Mouse (Mus musculus) cerebellum, adult 11 months (tissue): ENCODE results near the gene Lipt2.

Experiments used
- DNase-seq: peaks from one replicate; pipeline ENCODE4 v3.0.0; 2022

The Lipt2 gene

DNA sequence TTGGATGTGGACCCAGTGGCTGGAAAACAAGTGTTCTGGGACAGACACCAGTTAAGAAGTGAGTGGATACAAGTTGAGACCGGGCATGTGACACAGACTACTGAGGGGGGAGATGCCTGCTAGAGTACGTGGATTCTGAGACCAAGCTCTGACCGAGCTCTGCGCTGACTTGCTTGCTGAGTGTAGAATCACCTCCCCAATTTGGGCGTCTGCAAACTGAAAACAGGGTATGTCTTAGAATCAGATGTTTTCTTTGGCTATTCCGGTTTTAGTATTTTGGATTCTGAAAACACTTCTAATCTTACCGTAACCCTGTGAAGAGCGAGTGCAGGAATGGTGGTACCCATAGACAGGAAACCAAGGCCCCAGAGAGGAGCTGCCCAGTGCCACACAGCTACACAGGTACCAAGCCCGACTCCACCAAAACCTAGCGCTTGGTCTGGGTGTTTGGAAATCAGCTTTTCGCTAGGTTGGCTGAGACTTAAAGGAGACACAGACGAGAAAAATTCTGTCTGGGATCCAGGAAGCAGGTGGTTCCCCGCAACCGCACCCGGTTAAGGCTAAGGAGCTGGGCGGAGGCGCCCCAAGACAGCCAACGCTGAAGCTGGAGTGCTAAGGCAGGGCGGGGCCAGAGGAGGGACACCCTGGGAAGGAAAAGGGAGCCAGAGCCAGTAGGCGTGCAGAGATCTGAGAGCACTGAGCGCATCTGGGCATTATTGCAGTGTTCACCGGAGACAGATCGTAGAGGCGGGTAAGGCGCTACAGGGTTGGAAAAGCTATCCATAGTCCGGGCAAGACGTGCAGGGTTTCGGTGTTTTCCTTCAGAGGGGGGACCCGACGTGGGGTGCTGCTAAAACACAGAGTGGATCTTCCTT lies 19.2 kb downstream of the Lipt2 start:
- no peak for DNase-seq

- no peak for DNase-seq
These were observed 19.8 kb downstream of the Lipt2 start for GRCm38 (mm10) chr7:100178891-100179233.

DNA sequence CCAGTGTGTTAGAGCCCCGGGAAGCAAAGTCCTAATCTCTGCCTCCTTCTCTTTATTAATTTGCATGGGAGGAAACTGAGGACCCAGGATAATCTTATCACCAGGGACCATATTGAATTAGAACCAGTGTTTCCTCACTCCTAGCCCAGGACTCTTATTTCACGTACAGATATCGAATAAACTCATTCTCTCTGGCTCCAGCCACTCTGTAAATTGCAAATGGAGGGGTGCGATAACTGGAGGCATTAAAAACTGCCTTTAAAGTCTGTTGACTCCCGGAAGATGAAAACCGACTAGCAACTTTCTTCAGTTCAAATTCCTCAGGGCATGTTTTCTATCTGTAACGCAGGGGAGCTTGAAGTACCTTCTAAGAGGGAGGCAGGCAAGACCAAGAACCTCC lies 20.3 kb downstream of the Lipt2 start:
- no peak for DNase-seq

GRCm38 (mm10) chr7:100179836-100180407 lies 20.8 kb downstream of the Lipt2 start:
- no peak for DNase-seq

DNA sequence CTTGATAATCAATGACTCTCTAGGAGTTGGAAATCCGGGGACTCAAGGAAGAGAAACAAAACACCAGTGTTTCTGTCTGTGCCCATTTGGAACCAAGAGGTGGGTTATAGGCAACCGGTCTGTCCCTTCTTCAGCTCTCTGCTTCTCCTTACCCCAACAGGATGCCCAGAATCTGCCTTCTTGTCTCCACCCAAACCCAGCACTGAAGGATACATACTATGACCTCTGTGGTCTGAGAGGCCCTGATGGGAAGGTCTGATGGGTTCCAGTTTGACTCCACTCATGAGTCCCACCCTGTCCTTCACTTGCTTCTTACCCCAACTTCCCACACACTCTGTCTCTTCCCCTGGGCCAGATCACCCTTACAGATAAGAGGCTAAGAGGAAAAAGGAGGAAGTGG lies 22.1 kb downstream of the Lipt2 start:
- DNase-seq: no peak

DNA sequence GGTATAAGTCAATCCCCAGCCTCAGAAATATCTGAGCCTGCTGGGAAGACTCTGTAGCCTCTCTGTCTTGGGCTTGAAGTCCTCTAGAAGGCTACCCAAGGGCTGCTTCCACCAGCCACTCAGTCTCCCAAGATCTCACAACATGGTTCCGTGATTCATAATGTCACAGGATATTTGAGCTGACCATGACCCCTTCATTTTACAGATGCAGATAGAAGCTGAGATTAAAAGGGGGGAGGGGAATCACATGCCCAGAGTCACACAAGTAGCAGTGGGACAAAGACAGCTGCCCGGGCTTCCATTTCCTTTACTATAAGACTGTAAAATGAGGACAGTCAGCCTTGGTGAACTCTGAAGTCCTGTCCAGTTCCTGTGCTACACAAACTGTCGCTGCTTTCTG lies 22.5 kb downstream of the Lipt2 start:
- no peak for DNase-seq

GRCm38 (mm10) chr7:100182388-100182787 lies 23.3 kb downstream of the Lipt2 start:
- no peak for DNase-seq

- DNase-seq: peak; percentile 26
These were observed 28.5 kb downstream of the Lipt2 start for GRCm38 (mm10) chr7:100187601-100188000.

GRCm38 (mm10) chr7:100190167-100190566 lies 31.1 kb downstream of the Lipt2 start:
- no peak for DNase-seq

- DNase-seq: peak; percentile 55
These were observed 31.7 kb downstream of the Lipt2 start for GRCm38 (mm10) chr7:100190778-100191177.

DNA sequence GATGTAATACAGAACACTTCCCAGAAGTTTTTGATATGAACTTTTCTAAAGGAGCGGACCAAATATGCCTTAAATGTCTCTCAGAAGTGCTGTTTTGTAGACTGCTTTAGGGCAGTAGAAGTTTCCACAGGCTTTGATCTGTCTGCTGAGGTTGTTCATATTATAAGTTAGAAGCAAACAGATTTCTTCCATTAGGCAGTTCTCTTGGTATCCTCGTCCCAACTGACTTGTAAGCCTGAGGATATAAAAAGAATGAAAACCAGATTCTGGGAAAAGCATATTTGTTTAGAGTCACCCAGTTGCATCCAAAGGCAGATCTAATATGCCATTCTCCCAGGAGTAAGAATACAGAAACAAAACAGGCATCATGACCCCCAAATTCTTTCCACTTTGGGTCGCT lies 42.1 kb downstream of the Lipt2 start:
- no peak for DNase-seq

DNA sequence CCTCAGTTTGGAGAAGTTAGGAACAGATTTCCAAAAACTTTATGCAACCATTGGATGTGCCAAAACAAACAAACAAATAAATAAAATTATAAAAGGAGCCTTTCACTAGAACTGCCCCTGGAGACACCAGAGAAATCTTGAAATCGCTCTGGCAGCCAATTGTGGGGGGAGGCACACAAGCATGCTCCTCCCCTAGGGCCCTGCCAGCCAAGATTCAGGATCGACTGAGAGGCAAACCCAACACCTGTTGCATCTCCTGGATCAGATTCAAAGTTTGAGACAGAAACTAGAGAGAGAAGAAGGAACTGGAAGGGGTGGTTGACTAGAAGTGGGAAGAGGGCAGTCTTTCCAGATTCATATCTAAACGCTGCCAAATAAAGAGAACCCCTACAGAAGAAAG lies 44.5 kb downstream of the Lipt2 start:
- DNase-seq: no peak

- DNase-seq: no peak
These were observed 45.8 kb downstream of the Lipt2 start for GRCm38 (mm10) chr7:100204871-100205270.

- DNase-seq: no peak
These were observed 47.1 kb downstream of the Lipt2 start for GRCm38 (mm10) chr7:100206144-100206543.

DNA sequence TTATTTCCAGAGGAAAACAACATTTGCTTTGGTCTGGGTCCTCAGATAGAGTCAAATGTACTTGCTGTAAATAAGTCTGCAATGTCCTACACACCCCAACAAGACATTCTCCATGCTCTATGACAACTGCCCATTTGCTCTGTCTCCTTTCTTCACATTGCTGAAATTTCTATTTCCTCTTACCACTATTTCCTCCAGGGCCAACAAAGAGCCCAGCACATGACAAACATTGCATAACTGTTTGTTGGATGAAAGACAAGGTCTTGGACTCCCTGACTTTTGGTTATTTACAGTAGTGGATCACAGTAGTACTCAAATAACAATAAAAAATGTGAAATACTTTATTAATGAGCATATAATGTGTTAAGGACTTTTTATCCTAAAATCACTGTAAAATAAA lies 48.8 kb downstream of the Lipt2 start:
- no peak for DNase-seq
